18 mouse cellular contexts compared by ENCODE assay signal in genomic region chr2:149759151-149759550, GRCm38 (mm10).
DNase-seq lines count a peak whose midpoint lies in the region; TF ChIP-seq lines count a peak whose summit lies in the region.
"Had no signal": no experiment of that assay in that cellular context is flagged by ENCODE, and none has a peak within 500 bp of the region (broad histone marks: within the 10 kb centered on the region; RNA-seq: fewer than 3 reads in every experiment).

No protein-coding gene starts in this region.

- H3K27ac ChIP-seq in layer of hippocampus, adult 2 months, result no peak overlapping the region
- H3K27ac ChIP-seq: embryonic facial prominence, embryonic 12.5 days; embryonic facial prominence, embryonic 15.5 days; gastrocnemius, adult 2 months; hindbrain, embryonic 13.5 days had no signal

- no peak for TF ChIP-seq CTCF in layer of hippocampus, adult 2 months (conservative IDR thresholded peaks at IDR 0.05)

- peak; percentile 10 for DNase-seq in adrenal gland, adult 2 months
- DNase-seq in adrenal gland, postnatal 4 days (ENCODE audit: low spot score in 2 of 2), result no peak
- peak; percentile 43 to 70 for DNase-seq in cerebellum, postnatal 10 days
- no peak for DNase-seq in cerebellum, postnatal 25 days
- DNase-seq in left cerebral cortex, postnatal 4 days, result peak; percentile 37
- DNase-seq in left cerebral cortex, adult 9 months (ENCODE audit: low spot score in 2 of 2), result no peak
- DNase-seq in R1 (ENCODE audit: low read depth, low spot score), result peak; percentile 4
- no peak for DNase-seq in layer of hippocampus, adult 2 months (ENCODE audit: low spot score in 2 of 2)
- DNase-seq: cerebellum, adult 11-12 months; cerebellum, adult 8-10 months; forebrain, postnatal 0 days; gastrocnemius, adult 2 months; gastrocnemius, postnatal 14 days; heart, adult 11 months; kidney, adult 2 months had no signal

- intact Hi-C loops in left cerebral cortex, postnatal 4 days (cut with DNase I), result no loop called here

- no peak overlapping the region for H3K4me3 ChIP-seq in layer of hippocampus, adult 2 months
- H3K4me3 ChIP-seq: embryonic facial prominence, embryonic 12.5 days; embryonic facial prominence, embryonic 15.5 days; gastrocnemius, adult 2 months; hindbrain, embryonic 13.5 days had no signal

Comparison
In these comparisons a context has a peak if more than half of its experiments do, and no peak if none do; other contexts are left out.
1. DNase-seq: peak in adrenal gland, adult 2 months (single experiment), cerebellum, postnatal 10 days (2 of 2), left cerebral cortex, postnatal 4 days (single experiment) and R1 (single experiment); none in adrenal gland, postnatal 4 days (0 of 2), cerebellum, postnatal 25 days (0 of 2), left cerebral cortex, adult 9 months (0 of 2) and layer of hippocampus, adult 2 months (0 of 2).